Mouse (Mus musculus) liver, adult 2 months (tissue): ENCODE data around the gene Dbi. TPM values are rescaled to one million over a fixed set of nuclear protein-coding genes. Genes with fewer than 3 reads are reported as not detected.

ENCODE experiments used
- DNase-seq: peaks from one replicate; pipeline ENCODE4 v3.0.0-alpha.2; 2011; ENCODE audit warnings: low read depth, low spot score; ENCODE audit errors: extremely low read depth
- H3K27ac ChIP-seq: fragments of 200-500 bp; replicated peaks from 2 replicates; pipeline ENCODE4 v1.5.1; 2012; ENCODE audit warnings: low read depth, mild to moderate bottlenecking, control low read depth, inconsistent platforms, low read length; ENCODE audit not compliant: insufficient read depth
- H3K27me3 ChIP-seq: fragments of 200-500 bp; 2 replicates; pipeline ENCODE4 v1.6.1; 2012; ENCODE audit warnings: mild to moderate bottlenecking, moderate library complexity, low read length, inconsistent platforms; ENCODE audit not compliant: control insufficient read depth, insufficient read depth
- H3K36me3 ChIP-seq: fragments of 200-500 bp; 2 replicates; pipeline ENCODE4 v1.6.1; 2012; ENCODE audit warnings: low read length, inconsistent platforms; ENCODE audit not compliant: control insufficient read depth, insufficient read depth
- H3K4me1 ChIP-seq: fragments of 200-500 bp; 2 replicates; pipeline ENCODE4 v1.6.1; 2011; ENCODE audit warnings: low read length; ENCODE audit not compliant: control insufficient read depth, insufficient read depth
- H3K4me3 ChIP-seq: fragments of 200-500 bp; 2 replicates; pipeline ENCODE4 v1.5.1; 2011; ENCODE audit warnings: low read depth, mild to moderate bottlenecking, control low read depth, low read length, moderate library complexity; ENCODE audit not compliant: insufficient read depth
- H3K79me2 ChIP-seq: fragments of 200-500 bp; 2 replicates; pipeline ENCODE4 v1.6.1; 2012; ENCODE audit warnings: inconsistent platforms, mild to moderate bottlenecking, low read length, moderate library complexity; ENCODE audit not compliant: control insufficient read depth, insufficient read depth
- H3K9ac ChIP-seq: fragments of 200-500 bp; 2 replicates; pipeline ENCODE4 v1.6.1; 2012; ENCODE audit warnings: low read depth, mild to moderate bottlenecking, control low read depth, inconsistent platforms, low read length
- CTCF ChIP-seq: fragments of 200-500 bp; IDR thresholded peaks from 2 replicates; pipeline ENCODE4 v1.5.1; 2011; ENCODE audit warnings: low read depth, low read length, control low read depth
- POLR2A ChIP-seq: fragments of 200-500 bp; IDR thresholded peaks from 2 replicates; pipeline ENCODE4 v1.6.1; 2011; ENCODE audit warnings: low read length, control low read depth; ENCODE audit not compliant: insufficient read depth; ENCODE audit errors: extremely low read depth
- WGBS: fragments of 180-500 bp; shearing (Covaris S2); methylation state at CpG from one replicate; pipeline ENCODE4 v1.1.7; 2018; 5-methylcytosine and 5-hydroxymethylcytosine counted together
- polyA plus RNA-seq: library from polyadenylated mRNA; depleted of rRNA; stranded (reverse); fragments of >200 nt; gene quantifications from 2 replicates; pipeline ENCODE4 v1.2.3, GENCODE M21; 2012; rRNA removed
- total RNA-seq: library from RNA; depleted of rRNA; stranded (reverse); fragments of >200 nt; gene quantifications from 2 replicates; pipeline ENCODE4 v1.2.3, GENCODE M21; 2014; rRNA removed

Gene Dbi
- total and polyA plus RNA-seq, 2 experiments: 1,632 to 1,850 TPM

- 52% methylated on average over 6 of the region's 6 CpGs for WGBS
- no peaks in the 10 kb centered on the region for H3K27me3 ChIP-seq
- DNase-seq: peak; percentile 76
- no peak overlapping the region for H3K4me3 ChIP-seq
- peaks cover 49% of the 10 kb centered on the region for H3K4me1 ChIP-seq
- peaks cover 19% of the 10 kb centered on the region; the same call in 1 of the 2 replicates for H3K79me2 ChIP-seq
- peaks cover 7% of the 10 kb centered on the region for H3K36me3 ChIP-seq
- TF ChIP-seq CTCF (no peak), POLR2A (no peak)
- H3K9ac ChIP-seq: no peak overlapping the region
- H3K27ac ChIP-seq: peak overlapping the region; percentile 7; the same call in 1 of the 2 replicates
These were observed 50.7 kb downstream of the Dbi start for GRCm38 (mm10) chr1:120070168-120070567.

DNA sequence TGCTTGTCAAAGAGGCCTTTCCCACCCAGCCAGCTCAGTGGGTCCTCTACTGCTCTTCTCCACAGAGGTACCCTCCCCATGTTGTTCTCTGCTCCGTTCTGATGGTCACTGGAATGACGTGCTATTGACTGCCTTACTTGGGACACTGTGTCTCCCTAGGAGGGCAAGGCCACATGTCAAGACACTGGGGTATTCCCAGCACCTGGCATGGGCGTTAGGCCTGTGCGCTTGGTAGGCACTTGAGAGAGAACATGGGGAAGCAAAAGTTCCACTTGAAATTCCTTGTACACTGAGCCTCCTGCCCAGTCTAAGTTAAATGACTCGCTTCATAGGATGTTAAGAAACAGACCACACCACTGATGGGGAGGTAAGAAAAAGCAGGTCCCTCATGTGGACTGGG, 51.8 kb downstream of the Dbi start:
- no peak for DNase-seq
- no peak for TF ChIP-seq POLR2A
- TF ChIP-seq CTCF: no peak
- peaks cover 54% of the 10 kb centered on the region for H3K4me1 ChIP-seq
- 86% methylated on average over 5 of the region's 5 CpGs for WGBS
- H3K9ac ChIP-seq: no peak overlapping the region
- H3K79me2 ChIP-seq: peaks cover 19% of the 10 kb centered on the region; the same call in 1 of the 2 replicates
- H3K27me3 ChIP-seq: no peaks in the 10 kb centered on the region
- no peak overlapping the region for H3K27ac ChIP-seq
- no peak overlapping the region for H3K4me3 ChIP-seq
- peaks cover 7% of the 10 kb centered on the region for H3K36me3 ChIP-seq

GRCm38 (mm10) chr1:120066625-120067024, 54.3 kb downstream of the Dbi start:
- WGBS: 42% methylated on average over 3 of the region's 3 CpGs
- no peak for DNase-seq
- Histone ChIP-seq H3K79me2 (peaks cover 11% of the 10 kb centered on the region; the same call in 1 of the 2 replicates), H3K9ac (no peak overlapping the region), H3K4me1 (peaks cover 57% of the 10 kb centered on the region), H3K27ac (peak overlapping the region; percentile 34), H3K36me3 (peaks cover 7% of the 10 kb centered on the region), H3K4me3 (no peak overlapping the region), H3K27me3 (no peaks in the 10 kb centered on the region)
- TF ChIP-seq CTCF (no peak), POLR2A (no peak)

- H3K27ac ChIP-seq: peak overlapping the region; percentile 34
- WGBS: 27% methylated on average over 8 of the region's 8 CpGs
- TF ChIP-seq POLR2A: no peak
- TF ChIP-seq CTCF: no peak
These were observed 54.7 kb downstream of the Dbi start for GRCm38 (mm10) chr1:120066159-120066558.

DNA sequence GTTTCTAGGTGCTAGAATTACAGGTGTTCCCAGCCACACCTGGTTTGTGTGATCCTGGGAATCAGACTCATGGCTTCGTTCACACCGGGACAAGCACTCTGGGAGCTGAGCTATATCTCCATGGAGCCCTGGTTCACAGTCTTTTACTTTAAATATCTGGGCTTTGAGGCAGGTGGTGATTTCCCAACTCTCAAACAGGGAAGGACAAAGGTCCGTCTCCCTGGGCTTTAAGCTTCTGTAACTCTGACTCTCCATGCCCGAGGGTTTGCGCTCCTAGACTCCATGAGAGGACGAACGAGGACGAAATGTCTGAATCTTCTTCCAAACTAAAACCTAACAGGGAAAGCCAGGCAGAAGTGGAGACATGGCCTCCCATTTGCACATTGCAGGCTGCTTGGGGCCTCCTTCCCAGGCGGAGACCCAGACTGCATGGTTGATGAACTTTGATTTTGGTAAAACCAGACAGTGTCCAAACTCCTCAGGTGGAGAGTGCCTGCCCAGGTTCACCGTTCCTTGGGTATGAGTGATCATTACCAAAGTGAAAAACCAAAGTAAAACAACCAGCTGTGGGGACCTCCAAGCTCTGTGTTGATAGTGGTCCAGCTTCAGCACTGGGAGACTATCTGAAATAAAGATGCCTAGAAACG, 56.7 kb downstream of the Dbi start:
- no peaks in the 10 kb centered on the region for H3K27me3 ChIP-seq
- H3K27ac ChIP-seq: peak overlapping the region; percentile 84
- no peaks in the 10 kb centered on the region for H3K79me2 ChIP-seq
- no peak overlapping the region for H3K4me3 ChIP-seq
- no peak for TF ChIP-seq POLR2A
- TF ChIP-seq CTCF: no peak
- peak; percentile 88 for DNase-seq
- H3K9ac ChIP-seq: peak overlapping the region; percentile 46; the same call in 1 of the 2 replicates
- H3K36me3 ChIP-seq: peaks cover 7% of the 10 kb centered on the region
- WGBS: 26% methylated on average over 11 of the region's 11 CpGs
- peaks cover 49% of the 10 kb centered on the region for H3K4me1 ChIP-seq

More at GRCm38 (mm10) chr1:120066159-120066558, 54.7 kb downstream of the Dbi start:
- peaks cover 7% of the 10 kb centered on the region; the same call in 1 of the 2 replicates for H3K79me2 ChIP-seq
- no peak overlapping the region for H3K4me3 ChIP-seq
- peaks cover 55% of the 10 kb centered on the region for H3K4me1 ChIP-seq
- H3K9ac ChIP-seq: no peak overlapping the region
- H3K36me3 ChIP-seq: peaks cover 7% of the 10 kb centered on the region
- peak; percentile 89 for DNase-seq
- H3K27me3 ChIP-seq: no peaks in the 10 kb centered on the region

Other genes with a start within 250 kb of the Dbi start
- gene Tmem177, start 207.9 kb downstream of the Dbi start, total RNA-seq: 4.0 and 4.4 TPM in 2 replicates
- gene Tmem177, start 207.9 kb downstream of the Dbi start, polyA plus RNA-seq: 4.1 and 4.9 TPM in 2 replicates
- gene Cfap221, start 123.8 kb downstream of the Dbi start, total RNA-seq: not detected in 2 replicates
- gene Cfap221, start 123.8 kb downstream of the Dbi start, polyA plus RNA-seq: not detected in 2 replicates
- not detected in 2 replicates for gene Sctr, start 114.2 kb downstream of the Dbi start, total RNA-seq
- gene Sctr, start 114.2 kb downstream of the Dbi start, polyA plus RNA-seq: 0.04 TPM in 1 of 2 replicates, not detected in the other
- 64.9 and 96.5 TPM in 2 replicates for gene Tmem37, start 47.0 kb downstream of the Dbi start, total RNA-seq
- gene Tmem37, start 47.0 kb downstream of the Dbi start, polyA plus RNA-seq: 172 and 299 TPM in 2 replicates
- gene 3110009E18Rik, start 109 bp upstream of the Dbi start, total RNA-seq: 1.3 and 1.4 TPM in 2 replicates
- 0.61 and 0.65 TPM in 2 replicates for gene 3110009E18Rik, start 109 bp upstream of the Dbi start, polyA plus RNA-seq
- 7.5 and 11.9 TPM in 2 replicates for gene Steap3, start 151.6 kb upstream of the Dbi start, total RNA-seq
- 33.3 and 41.0 TPM in 2 replicates for gene Steap3, start 151.6 kb upstream of the Dbi start, polyA plus RNA-seq
- not detected in 2 replicates for gene C1ql2, start 219.5 kb upstream of the Dbi start, total RNA-seq
- gene C1ql2, start 219.5 kb upstream of the Dbi start, polyA plus RNA-seq: not detected in 2 replicates